Mouse (Mus musculus) lung, adult 2 months (tissue): ENCODE results near the gene Gtdc1. TPM values are rescaled to one million over a fixed set of nuclear protein-coding genes. Genes with fewer than 3 reads are reported as not detected.

Experiments
- DNase-seq: peaks from one replicate; pipeline ENCODE4 v3.0.0; 2022
- H3K4me1 ChIP-seq: fragments of 200-500 bp; 2 replicates; pipeline ENCODE4 v1.6.1; 2011; ENCODE audit warnings: low read length; ENCODE audit not compliant: control insufficient read depth, insufficient read depth
- H3K4me3 ChIP-seq: fragments of 200-500 bp; replicated peaks from 2 replicates; pipeline ENCODE3; 2011; ENCODE audit warnings: low read depth, mild to moderate bottlenecking, control low read depth, low read length; ENCODE audit errors: extremely low read depth
- CTCF ChIP-seq: fragments of 200-500 bp; IDR thresholded peaks from 2 replicates; pipeline ENCODE4 v1.5.1; 2011; ENCODE audit warnings: mild to moderate bottlenecking, low read length, control low read depth; ENCODE audit not compliant: insufficient read depth
- POLR2A ChIP-seq: fragments of 200-500 bp; IDR thresholded peaks from 2 replicates; pipeline ENCODE4 v1.6.1; 2011; ENCODE audit warnings: low read depth, mild to moderate bottlenecking, control low read depth, low read length, borderline replicate concordance; ENCODE audit errors: extremely low read depth
- WGBS: fragments of 180-500 bp; shearing (Covaris S2); methylation state at CpG from one replicate; pipeline ENCODE4 v1.1.7; 2018; 5-methylcytosine and 5-hydroxymethylcytosine counted together
- polyA plus RNA-seq: library from polyadenylated mRNA; depleted of rRNA; stranded (reverse); fragments of >200 nt; gene quantifications from 2 replicates; pipeline ENCODE4 v1.2.3, GENCODE M21; 2012

The Gtdc1 gene
- polyA plus RNA-seq, 1 experiment, result 5.9 TPM

- WGBS, result 38% methylated on average over 3 of the region's 3 CpGs
- Histone ChIP-seq H3K4me3 (no peak overlapping the region), H3K4me1 (no peaks in the 10 kb centered on the region)
- DNase-seq, result no peak
- no peak for TF ChIP-seq POLR2A
- no peak for TF ChIP-seq CTCF
These were observed 33.1 kb upstream of the Gtdc1 start for GRCm38 (mm10) chr2:44960561-44960960.

DNA sequence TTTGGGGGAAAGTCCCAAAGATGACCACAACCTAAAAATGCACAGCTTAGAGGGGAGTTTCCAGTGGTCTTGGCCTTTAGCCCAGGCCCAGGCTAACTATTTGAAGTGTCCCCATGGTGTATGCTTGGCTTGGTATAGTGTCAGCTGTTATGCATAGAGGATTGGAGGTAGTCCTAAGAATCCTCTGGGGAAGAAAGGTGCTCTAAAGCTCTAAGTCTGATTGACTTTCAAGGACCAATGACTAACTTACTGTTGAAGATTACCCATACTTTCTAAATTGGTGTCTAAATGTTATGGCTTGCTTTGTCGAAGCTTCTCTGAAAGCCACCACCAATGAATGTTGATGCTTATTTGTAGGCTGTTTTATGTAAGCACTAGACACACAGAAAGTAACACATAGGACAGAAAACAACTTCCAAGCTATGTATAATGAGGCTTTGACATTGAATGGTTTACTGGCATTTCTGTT, 29.9 kb upstream of the Gtdc1 start:
- 92% methylated on average over 1 of the region's 1 CpGs for WGBS
- TF ChIP-seq POLR2A (no peak), CTCF (no peak)

GRCm38 (mm10) chr2:44956232-44956631, 28.8 kb upstream of the Gtdc1 start:
- Histone ChIP-seq H3K4me1 (peaks cover 6% of the 10 kb centered on the region; the same call in 1 of the 2 replicates), H3K4me3 (no peak overlapping the region)
- no peak for TF ChIP-seq CTCF
- no peak for TF ChIP-seq POLR2A
- 36% methylated on average over 3 of the region's 3 CpGs for WGBS
- no peak for DNase-seq

More for the DNA sequence above, 29.9 kb upstream of the Gtdc1 start:
- no peak overlapping the region for H3K4me3 ChIP-seq
- peaks cover 6% of the 10 kb centered on the region; the same call in 1 of the 2 replicates for H3K4me1 ChIP-seq
- DNase-seq, result no peak

- Histone ChIP-seq H3K4me1 (peaks cover 6% of the 10 kb centered on the region; the same call in 1 of the 2 replicates), H3K4me3 (no peak overlapping the region)
- no peak for DNase-seq
- 85% methylated on average over 6 of the region's 6 CpGs for WGBS
- TF ChIP-seq CTCF (no peak), POLR2A (no peak)
These were observed 28.0 kb upstream of the Gtdc1 start for GRCm38 (mm10) chr2:44955506-44955905.

- TF ChIP-seq POLR2A (no peak), CTCF (no peak)
- Histone ChIP-seq H3K4me1 (peaks cover 6% of the 10 kb centered on the region; the same call in 1 of the 2 replicates), H3K4me3 (no peak overlapping the region)
- no peak for DNase-seq
- WGBS, result 78% methylated on average over 1 of the region's 1 CpGs
These were observed 26.7 kb upstream of the Gtdc1 start for GRCm38 (mm10) chr2:44954180-44954579.

DNA sequence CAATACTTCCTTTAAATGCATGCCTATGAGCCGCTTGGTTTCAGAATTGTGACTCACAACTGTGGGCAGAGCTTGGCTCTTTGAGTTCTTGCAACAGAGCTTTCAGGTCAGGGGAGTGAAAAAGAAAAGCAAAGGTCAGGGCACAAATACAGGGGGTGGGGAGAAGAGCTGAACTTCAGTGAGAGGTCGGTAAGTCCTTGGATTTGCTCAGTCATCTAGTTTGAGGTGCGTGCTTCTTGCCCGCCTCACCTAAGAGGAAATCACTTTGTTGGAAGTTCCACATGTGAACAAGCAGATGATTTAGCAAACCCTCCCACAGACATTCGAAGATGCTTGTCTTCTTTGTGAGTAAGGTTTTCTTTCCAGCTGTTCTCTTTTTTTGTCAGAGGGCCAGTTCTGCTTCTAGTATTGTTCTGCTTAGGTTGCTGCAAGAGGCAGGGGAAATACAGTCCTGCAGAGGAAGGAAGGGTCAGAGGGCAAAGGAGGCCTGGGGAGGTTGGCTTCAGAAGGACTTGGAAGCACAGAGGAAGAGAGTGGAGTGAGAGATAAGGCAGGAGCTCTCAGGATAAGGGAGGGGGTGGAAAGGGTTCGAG, 25.5 kb upstream of the Gtdc1 start:
- H3K4me1 ChIP-seq, result peaks cover 6% of the 10 kb centered on the region; the same call in 1 of the 2 replicates
- DNase-seq, result no peak
- WGBS, result 26% methylated on average over 6 of the region's 6 CpGs
- no peak for TF ChIP-seq POLR2A
- TF ChIP-seq CTCF, result no peak
- H3K4me3 ChIP-seq, result no peak overlapping the region

DNA sequence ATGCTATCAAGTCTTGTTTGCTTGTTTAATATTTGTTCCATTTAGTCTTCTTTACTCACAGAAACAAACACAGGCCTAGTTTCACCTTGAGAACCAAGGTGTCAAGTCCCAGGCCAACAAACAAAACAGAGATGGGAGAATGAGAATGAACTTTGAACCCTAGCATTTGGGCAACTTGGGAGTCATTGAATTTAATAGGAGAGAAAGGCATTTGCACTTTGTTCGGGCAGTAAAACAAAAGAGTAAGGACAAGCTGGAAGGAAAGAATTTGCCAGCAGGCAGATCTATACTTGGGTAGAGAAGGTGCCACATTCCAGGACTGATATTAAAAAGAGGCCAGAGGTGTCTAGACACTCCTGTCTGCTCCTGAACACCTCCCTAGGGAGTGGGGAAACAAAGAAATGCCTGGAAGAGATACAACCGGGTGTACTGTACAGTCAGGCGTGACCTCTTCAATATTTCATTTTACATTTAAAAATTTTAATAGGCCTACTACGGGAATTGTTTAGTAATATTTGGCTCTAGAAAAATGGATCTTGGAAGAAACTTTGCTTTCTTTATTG, 24.3 kb upstream of the Gtdc1 start:
- WGBS, result 78% methylated on average over 4 of the region's 4 CpGs
- Histone ChIP-seq H3K4me1 (peaks cover 6% of the 10 kb centered on the region; the same call in 1 of the 2 replicates), H3K4me3 (no peak overlapping the region)
- no peak for DNase-seq
- no peak for TF ChIP-seq POLR2A
- no peak for TF ChIP-seq CTCF

- 94% methylated on average over 2 of the region's 2 CpGs for WGBS
These were observed 17.2 kb upstream of the Gtdc1 start for GRCm38 (mm10) chr2:44944689-44945088.

GRCm38 (mm10) chr2:44930951-44931350, 3.5 kb upstream of the Gtdc1 start:
- DNase-seq, result no peak
- 76% methylated on average over 3 of the region's 3 CpGs for WGBS
- no peak for TF ChIP-seq CTCF
- no peak for TF ChIP-seq POLR2A

More at GRCm38 (mm10) chr2:44944689-44945088, 17.2 kb upstream of the Gtdc1 start:
- Histone ChIP-seq H3K4me3 (no peak overlapping the region), H3K4me1 (no peaks in the 10 kb centered on the region)
- TF ChIP-seq CTCF, result no peak
- no peak for TF ChIP-seq POLR2A
- DNase-seq, result no peak

GRCm38 (mm10) chr2:44928631-44929030, 1.2 kb upstream of the Gtdc1 start:
- H3K4me3 ChIP-seq, result no peak overlapping the region
- TF ChIP-seq CTCF (no peak), POLR2A (no peak)
- 67% methylated on average over 3 of the region's 3 CpGs for WGBS
- no peak for DNase-seq
- H3K4me1 ChIP-seq, result peaks cover 3% of the 10 kb centered on the region; the same call in 1 of the 2 replicates

More at GRCm38 (mm10) chr2:44930951-44931350, 3.5 kb upstream of the Gtdc1 start:
- H3K4me1 ChIP-seq, result no peaks in the 10 kb centered on the region; the same call in 1 of the 2 replicates
- no peak overlapping the region for H3K4me3 ChIP-seq
